In the genomic region with DNA sequence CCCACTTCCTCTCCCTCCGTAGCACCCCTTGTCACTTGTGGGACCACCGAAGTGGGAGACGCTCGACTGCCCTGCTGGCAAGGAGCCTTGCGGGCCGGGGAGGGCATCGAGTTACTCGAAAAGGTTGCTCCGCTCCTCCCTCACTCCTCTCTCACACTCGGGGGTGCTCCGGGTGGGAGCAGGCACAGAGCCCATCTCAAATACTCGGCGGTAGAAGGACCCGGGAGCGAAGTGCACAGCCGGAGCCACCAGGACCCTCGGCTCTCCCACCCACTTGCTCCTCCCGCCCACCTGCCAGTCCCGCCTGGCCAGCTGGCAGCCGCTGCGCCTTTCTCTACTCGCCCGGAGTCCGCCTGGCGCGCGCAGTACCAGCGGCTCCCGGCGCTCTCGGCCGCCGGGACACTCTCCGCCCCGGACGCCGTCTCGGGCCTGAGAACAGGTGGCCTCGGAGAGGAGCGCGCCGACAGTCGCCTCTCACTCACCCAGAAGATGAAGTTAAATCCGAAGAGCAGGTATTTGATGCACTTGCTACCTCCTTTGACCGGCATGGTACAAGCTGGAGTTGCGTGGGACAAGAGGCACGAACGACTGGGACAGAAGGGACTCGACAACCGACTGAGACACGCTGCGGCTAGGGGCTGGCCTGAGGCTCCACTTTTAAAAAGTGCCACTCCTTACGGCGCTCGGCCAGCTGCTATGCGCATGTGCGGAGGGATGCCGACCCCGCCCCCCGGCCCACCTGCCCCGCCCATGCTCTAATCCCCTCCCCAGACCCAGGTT, we compare ENCODE assay signal across 8 mouse cellular contexts. TPM values are rescaled to one million over a fixed set of nuclear protein-coding genes. Genes with fewer than 3 reads are reported as not detected.
DNase-seq lines count a peak whose midpoint lies in the region; ATAC-seq and TF ChIP-seq lines count a peak whose summit lies in the region.

A gene (minus strand): TSS at position 700 of the 780 bp plus-strand sequence.

- 0 out of 2 replicates have a peak, but pooled peaks have one; percentile 20 for TF ChIP-seq POLR2A in brain, embryonic 14.5 days (IDR thresholded peaks at IDR 0.05; ENCODE audit: borderline replicate concordance, extremely low read depth, insufficient read depth, insufficient read length, poor library complexity, severe bottlenecking)

- TF ChIP-seq CTCF in brain, embryonic 14.5 days (IDR thresholded peaks at IDR 0.05; ENCODE audit: borderline replicate concordance, extremely low read depth, insufficient read depth, insufficient read length): no peak

- peak; percentile 88 for DNase-seq in Muller cell, postnatal 12 days (ENCODE audit: inconsistent ontology term)
- peak; percentile 86 for DNase-seq in brain, embryonic 14.5 days (ENCODE audit: low read depth)
- DNase-seq in gastrocnemius, adult 18-20 months (ENCODE audit: low spot score): peak; percentile 52
- peak in 1 of 2 experiments; percentile 61 for DNase-seq in layer of hippocampus, postnatal 25 days (ENCODE audit: extremely low spot score in 1 of 2, low spot score in 1 of 2)
- peak; percentile 86 for DNase-seq in lung, postnatal 36 days
- peak; percentile 81 for DNase-seq in retina, embryonic 14.5 days (ENCODE audit: low spot score)
- peak; percentile 74 to 85 for DNase-seq in urinary bladder, postnatal 36 days (ENCODE audit: low spot score in 2 of 2)

- H3K4me3 ChIP-seq in hindbrain, embryonic 13.5 days: peak within 1 kb of the TSS; percentile 57

- no peaks in the 10 kb centered on the region for H3K9me3 ChIP-seq in hindbrain, embryonic 13.5 days

- ATAC-seq in hindbrain, embryonic 13.5 days (ENCODE audit: low FRiP score): peak; percentile 79

- under 1% methylated on average over 61 of the region's 61 CpGs for WGBS in hindbrain, embryonic 13.5 days

- H3K27ac ChIP-seq in hindbrain, embryonic 13.5 days: peak within 1 kb of the TSS; percentile 62; the same call in 1 of the 2 replicates

- H3K36me3 ChIP-seq in hindbrain, embryonic 13.5 days: no peaks in the 10 kb centered on the region

- H3K4me2 ChIP-seq in hindbrain, embryonic 13.5 days: peak within 1 kb of the TSS; percentile 83

- H3K4me1 ChIP-seq in hindbrain, embryonic 13.5 days (replicated peaks): peaks cover 24% of the 10 kb centered on the region

- peaks cover 44% of the 10 kb centered on the region for H3K27me3 ChIP-seq in hindbrain, embryonic 13.5 days

- H3K9ac ChIP-seq in hindbrain, embryonic 13.5 days: peak within 1 kb of the TSS; percentile 73

RNA-seq across cellular contexts. Expression of the gene that starts here (rescaled TPM):
- 47.3 and 57.2 TPM in 2 replicates for polyA plus RNA-seq in brain, embryonic 14.5 days (2012; rRNA removed)
- total RNA-seq in gastrocnemius, adult 18-20 months (2021): 10 to 100 TPM; 18.2 to 26.0 TPM
- polyA plus RNA-seq in hindbrain, embryonic 13.5 days (2015; fragmentation: Nextera tagmentation; extraction: Ambion mirVana): 57.8 and 63.4 TPM in 2 replicates
- total RNA-seq in layer of hippocampus, postnatal 25 days (2021): 10 to 100 TPM; 78.0 to 89.7 TPM
